Mouse (Mus musculus) embryonic facial prominence, embryonic 14.5 days (tissue): ENCODE results near the gene Tmco4. TPM values are rescaled to one million over a fixed set of nuclear protein-coding genes. Genes with fewer than 3 reads are reported as not detected.
A peak's percentile ranks its signal among the peaks of the same experiment; 100 is the strongest.

Experiments used
- ATAC-seq: fragments of 200-750 bp; cut with Nextera tagmentation; 2 replicates; pipeline ENCODE4 v1.8.0; 2017; ENCODE audit warnings: low read depth, moderate number of reproducible peaks, moderate TSS enrichment
- DNase-seq: peaks from one replicate; pipeline ENCODE4 v3.0.0-alpha.2; 2015; ENCODE audit warnings: low spot score
- H3K27ac ChIP-seq: fragments of 300-500 bp; sonication (generic); replicated peaks from 2 replicates; pipeline ENCODE4 v1.5.1; 2014; ENCODE audit warnings: low read depth, mild to moderate bottlenecking, low read length, moderate library complexity
- H3K27me3 ChIP-seq: fragments of 300-500 bp; sonication (generic); replicated peaks from 2 replicates; pipeline ENCODE4 v1.6.1; 2014; ENCODE audit warnings: low read length; ENCODE audit not compliant: control insufficient read depth, insufficient read depth
- H3K36me3 ChIP-seq: fragments of 300-500 bp; sonication (generic); 2 replicates; pipeline ENCODE4 v1.6.1; 2014; ENCODE audit warnings: low read length, mixed read lengths; ENCODE audit not compliant: control insufficient read depth, insufficient read depth
- H3K4me1 ChIP-seq: fragments of 300-500 bp; sonication (generic); 2 replicates; pipeline ENCODE4 v1.6.1; 2014; ENCODE audit warnings: antibody characterized with exemption, low read length; ENCODE audit not compliant: control insufficient read depth, insufficient read depth
- H3K4me2 ChIP-seq: fragments of 300-500 bp; sonication (generic); 2 replicates; pipeline ENCODE4 v1.6.1; 2014; ENCODE audit warnings: low read depth, mild to moderate bottlenecking, low read length, moderate library complexity, mixed read lengths
- H3K4me3 ChIP-seq: fragments of 300-500 bp; sonication (generic); 2 replicates; pipeline ENCODE4 v1.5.1; 2014; ENCODE audit warnings: low read depth, mild to moderate bottlenecking, low read length
- H3K9ac ChIP-seq: fragments of 300-500 bp; sonication (generic); 2 replicates; pipeline ENCODE4 v1.6.1; 2014; ENCODE audit warnings: low read depth, mild to moderate bottlenecking, low read length, moderate library complexity, mixed read lengths
- H3K9me3 ChIP-seq: fragments of 300-500 bp; sonication (generic); 2 replicates; pipeline ENCODE4 v1.6.1; 2016; ENCODE audit warnings: low read length; ENCODE audit not compliant: control insufficient read depth
- WGBS: fragments of 180-500 bp; shearing (Covaris S2); extraction: QIAGEN DNeasy Blood & Tissue Kit; methylation state at CpG from one replicate; pipeline ENCODE4 v1.1.7; 2014; 5-methylcytosine and 5-hydroxymethylcytosine counted together
- polyA plus RNA-seq: library from polyadenylated mRNA; unstranded; fragments of >200 nt; fragmentation: Nextera tagmentation; extraction: Ambion mirVana; gene quantifications from 2 replicates; pipeline ENCODE4 v1.2.1, GENCODE M21; 2014

Gene Tmco4
- polyA plus RNA-seq, 1 experiment from 2014 or later = 3.8 TPM

DNA sequence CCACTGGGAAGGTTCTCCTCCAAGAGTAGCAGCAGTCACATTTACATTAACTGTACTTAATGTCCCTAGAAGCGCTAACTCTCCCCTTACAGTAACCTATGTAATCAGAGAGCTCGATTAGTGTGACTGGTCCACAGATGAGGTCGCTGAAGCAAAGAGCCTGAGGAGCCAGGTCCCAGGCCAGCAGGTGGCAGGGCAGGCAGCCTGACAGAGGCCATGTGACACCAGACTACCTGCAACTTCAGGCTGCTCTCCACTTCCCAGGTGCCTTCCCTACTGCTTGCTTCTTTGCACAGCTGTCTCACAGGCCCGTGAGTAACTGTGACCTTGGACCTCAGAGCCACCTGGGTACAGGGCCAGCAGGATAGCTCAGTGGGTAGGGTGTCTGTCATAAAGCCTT, 61.9 kb downstream of the Tmco4 start:
- no peak for DNase-seq
- no peak for ATAC-seq
- peaks cover 6% of the 10 kb centered on the region for H3K4me1 ChIP-seq
- no peaks in the 10 kb centered on the region for H3K27me3 ChIP-seq
- H3K27ac ChIP-seq = no peak overlapping the region
- no peak overlapping the region for H3K4me3 ChIP-seq
- no peaks in the 10 kb centered on the region for H3K36me3 ChIP-seq
- H3K4me2 ChIP-seq = no peak overlapping the region
- 0 out of 2 replicates have a peak, but pooled peaks cover 4% of the 10 kb centered on the region for H3K9me3 ChIP-seq
- 50% methylated on average over 4 of the region's 4 CpGs for WGBS
- H3K9ac ChIP-seq = no peak overlapping the region

DNA sequence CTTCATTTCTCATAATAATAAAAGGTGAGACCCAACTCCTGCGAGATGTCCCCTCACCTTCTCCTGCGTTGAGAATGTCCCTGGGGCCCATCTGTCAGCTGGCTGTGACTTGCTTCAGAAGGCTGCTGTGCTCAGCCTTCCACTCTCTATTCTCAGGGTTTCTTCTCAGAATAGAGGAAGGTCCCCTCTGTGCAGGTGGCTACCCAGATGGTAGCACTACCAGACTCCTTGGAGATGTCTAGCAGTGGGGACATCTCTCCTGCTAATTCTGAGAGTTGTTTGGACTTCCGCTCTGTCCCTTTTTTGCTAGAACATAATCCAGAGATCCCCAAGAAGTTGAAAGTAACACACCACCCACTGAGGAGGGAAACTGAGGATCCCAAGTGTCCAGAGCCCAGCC, 62.3 kb downstream of the Tmco4 start:
- Histone ChIP-seq H3K4me3 (no peak overlapping the region), H3K4me2 (no peak overlapping the region), H3K4me1 (peaks cover 6% of the 10 kb centered on the region), H3K9me3 (0 out of 2 replicates have a peak, but pooled peaks cover 4% of the 10 kb centered on the region), H3K36me3 (no peaks in the 10 kb centered on the region), H3K9ac (no peak overlapping the region), H3K27ac (no peak overlapping the region), H3K27me3 (no peaks in the 10 kb centered on the region)
- no peak for DNase-seq
- ATAC-seq = no peak
- WGBS = 94% methylated on average over 3 of the region's 3 CpGs

DNA sequence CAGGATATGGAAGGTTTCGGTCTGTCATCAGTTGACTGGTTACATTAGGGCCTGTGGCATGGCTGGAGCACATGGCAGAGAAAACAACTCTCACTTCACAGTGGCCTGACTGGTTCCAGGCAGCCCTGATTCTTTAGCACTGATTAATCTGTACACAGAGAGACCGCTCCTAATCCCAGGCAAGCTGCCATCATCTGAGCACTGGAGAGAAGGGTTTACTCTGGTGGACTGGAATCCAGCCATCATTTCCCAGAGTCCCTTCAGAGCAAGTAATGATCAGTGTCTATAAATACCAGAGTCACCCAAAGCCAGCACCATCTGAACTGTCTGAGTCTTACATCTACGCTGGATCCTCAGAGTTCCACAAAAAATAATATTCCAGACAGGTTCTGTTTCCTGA, 63.1 kb downstream of the Tmco4 start:
- peaks cover 6% of the 10 kb centered on the region for H3K4me1 ChIP-seq
- WGBS = 82% methylated on average over 3 of the region's 3 CpGs
- H3K27ac ChIP-seq = no peak overlapping the region
- no peak for ATAC-seq
- 0 out of 2 replicates have a peak, but pooled peaks cover 4% of the 10 kb centered on the region for H3K9me3 ChIP-seq
- H3K9ac ChIP-seq = no peak overlapping the region
- H3K27me3 ChIP-seq = no peaks in the 10 kb centered on the region
- no peak for DNase-seq
- no peaks in the 10 kb centered on the region for H3K36me3 ChIP-seq
- no peak overlapping the region for H3K4me3 ChIP-seq
- no peak overlapping the region for H3K4me2 ChIP-seq

DNA sequence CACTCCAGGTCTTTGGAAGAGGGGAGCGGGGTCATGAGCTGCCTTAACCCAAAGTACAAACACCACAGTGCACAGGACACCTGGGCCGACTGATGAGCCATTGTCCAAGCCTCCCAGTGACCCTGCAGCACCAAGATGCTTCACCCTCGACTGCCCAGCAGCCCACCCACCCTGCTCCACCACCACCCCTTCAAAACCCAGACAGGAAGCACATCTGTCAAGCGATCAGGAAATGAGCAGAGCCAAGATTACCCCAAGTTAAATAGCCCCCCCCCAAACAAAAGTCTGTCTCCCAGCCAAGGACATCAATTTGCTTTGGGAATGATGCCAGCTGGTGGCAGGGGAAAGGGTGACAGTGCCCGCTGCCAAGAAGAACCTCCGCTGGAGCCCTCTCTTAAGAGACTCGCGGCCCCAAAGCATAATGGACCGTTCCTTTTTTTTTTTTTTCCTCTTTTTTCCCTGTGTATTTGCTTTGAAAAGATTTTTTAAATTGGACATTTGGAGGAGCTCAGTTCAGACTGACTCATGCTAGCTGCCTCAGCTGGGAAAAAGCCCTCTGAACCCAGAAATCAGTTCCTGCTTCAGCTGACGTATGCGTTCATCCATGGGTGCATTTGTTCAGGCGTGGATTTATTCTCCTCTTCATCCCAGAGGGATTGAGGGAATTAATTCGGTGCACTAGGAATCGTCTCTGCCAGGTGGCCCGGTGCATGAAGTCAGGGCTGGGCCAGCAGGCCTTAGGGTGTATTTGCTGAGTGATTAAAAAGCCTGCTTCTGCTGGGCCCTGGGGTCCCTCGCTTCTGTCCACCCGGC, 65.3 kb downstream of the Tmco4 start:
- H3K27ac ChIP-seq = no peak overlapping the region
- 0 out of 2 replicates have a peak, but pooled peaks cover 4% of the 10 kb centered on the region for H3K9me3 ChIP-seq
- no peaks in the 10 kb centered on the region for H3K27me3 ChIP-seq
- H3K9ac ChIP-seq = no peak overlapping the region
- DNase-seq (peak; percentile 40), ATAC-seq (no peak)
- WGBS = 50% methylated on average over 17 of the region's 17 CpGs
- H3K36me3 ChIP-seq = no peaks in the 10 kb centered on the region
- peaks cover 6% of the 10 kb centered on the region for H3K4me1 ChIP-seq
- H3K4me3 ChIP-seq = no peak overlapping the region
- no peak overlapping the region for H3K4me2 ChIP-seq

DNA sequence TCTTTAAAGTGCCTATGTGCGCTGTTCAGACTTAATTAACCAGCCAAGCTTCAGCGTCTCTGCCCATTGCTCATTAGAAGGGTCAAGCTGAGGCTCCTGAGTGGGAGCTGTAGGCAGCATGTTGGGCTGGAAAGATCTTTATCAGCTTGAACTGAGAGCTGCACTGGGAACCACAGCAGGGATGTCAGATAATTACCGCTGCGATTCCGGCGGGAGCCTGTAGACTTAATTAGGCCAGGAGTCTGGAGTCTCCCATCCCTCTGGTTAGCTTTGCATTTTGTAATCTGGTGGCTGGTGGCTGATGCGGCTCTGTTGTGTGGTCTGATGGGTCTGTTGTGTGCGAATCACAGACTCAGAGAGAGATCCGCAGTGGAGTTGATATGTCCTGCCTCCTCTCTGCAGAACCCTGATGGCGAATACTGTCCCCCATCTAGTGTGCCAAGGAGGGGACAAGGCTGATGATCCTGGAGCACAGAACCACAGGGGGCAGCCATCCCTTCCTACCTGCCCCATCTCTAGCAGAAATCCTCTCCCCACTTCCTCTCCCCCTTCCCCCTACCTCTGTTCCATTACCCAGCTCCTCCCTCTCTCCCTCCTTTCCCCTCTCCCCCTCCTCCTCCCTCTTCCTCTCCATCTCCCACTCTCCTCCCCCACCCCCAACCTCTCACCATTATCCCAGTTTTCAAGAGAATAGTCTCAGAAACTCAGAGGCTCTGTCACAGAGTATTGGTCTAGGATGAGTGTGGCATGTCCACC, 67.6 kb downstream of the Tmco4 start:
- peak; percentile 69 for DNase-seq
- H3K4me2 ChIP-seq = no peak overlapping the region
- peak; percentile 78; the same call in 1 of the 2 replicates for ATAC-seq

DNA sequence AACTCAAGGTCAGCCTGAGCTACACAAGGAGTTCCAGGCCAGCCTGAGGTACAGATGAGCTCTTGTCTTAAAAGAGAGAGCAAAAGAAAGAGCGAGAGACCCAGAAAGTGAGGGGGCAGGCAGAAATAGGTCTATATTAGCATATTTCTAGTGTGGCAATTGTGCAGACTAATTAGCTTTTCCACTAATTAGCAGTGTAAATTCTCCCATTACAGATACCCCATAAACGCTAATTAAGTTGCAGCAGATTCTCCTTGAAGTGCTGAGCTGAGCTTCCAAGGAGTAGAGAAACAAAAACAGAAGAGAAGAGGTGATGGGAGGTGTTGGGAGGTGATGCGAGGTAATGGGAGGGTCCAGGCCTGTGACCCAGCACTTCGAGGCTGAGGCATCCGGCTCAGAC, 69.9 kb downstream of the Tmco4 start:
- no peak for DNase-seq
- Histone ChIP-seq H3K36me3 (no peaks in the 10 kb centered on the region), H3K4me2 (no peak overlapping the region), H3K27ac (no peak overlapping the region), H3K4me1 (peaks cover 4% of the 10 kb centered on the region), H3K9ac (no peak overlapping the region), H3K9me3 (no peaks in the 10 kb centered on the region), H3K4me3 (no peak overlapping the region), H3K27me3 (no peaks in the 10 kb centered on the region)
- ATAC-seq = no peak
- WGBS = 84% methylated on average over 5 of the region's 5 CpGs

More for the DNA sequence above, 67.6 kb downstream of the Tmco4 start:
- Histone ChIP-seq H3K27ac (no peak overlapping the region), H3K27me3 (no peaks in the 10 kb centered on the region), H3K9me3 (0 out of 2 replicates have a peak, but pooled peaks cover 4% of the 10 kb centered on the region), H3K4me1 (peaks cover 6% of the 10 kb centered on the region), H3K4me3 (no peak overlapping the region), H3K9ac (no peak overlapping the region), H3K36me3 (no peaks in the 10 kb centered on the region)
- WGBS = 2% methylated on average over 10 of the region's 10 CpGs

DNA sequence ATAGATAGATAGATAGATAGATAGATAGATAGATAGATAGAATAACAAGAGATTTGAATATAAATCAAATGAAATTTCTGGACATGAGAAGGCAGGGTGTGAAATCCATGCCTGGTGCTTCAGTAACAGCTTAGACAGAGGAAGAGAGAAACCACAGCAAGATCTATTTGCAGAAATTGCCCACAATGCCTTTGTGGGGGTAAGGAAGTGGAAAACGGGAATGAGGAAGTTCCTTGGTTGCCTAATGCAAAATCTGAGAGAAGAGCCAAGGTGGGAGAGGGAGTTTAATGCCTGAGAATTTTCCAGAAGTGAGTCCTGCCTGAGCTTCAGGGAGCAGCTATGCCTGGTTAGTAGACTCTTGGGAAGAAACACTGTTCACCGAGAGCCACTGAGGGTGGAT, 70.9 kb downstream of the Tmco4 start:
- ATAC-seq (no peak), DNase-seq (no peak)
- no peaks in the 10 kb centered on the region for H3K27me3 ChIP-seq
- no peak overlapping the region for H3K27ac ChIP-seq
- H3K4me3 ChIP-seq = no peak overlapping the region
- WGBS = 90% methylated on average over 2 of the region's 2 CpGs
- H3K9me3 ChIP-seq = no peaks in the 10 kb centered on the region
- no peak overlapping the region for H3K9ac ChIP-seq
- no peak overlapping the region for H3K4me2 ChIP-seq
- no peaks in the 10 kb centered on the region for H3K4me1 ChIP-seq
- no peaks in the 10 kb centered on the region for H3K36me3 ChIP-seq

DNA sequence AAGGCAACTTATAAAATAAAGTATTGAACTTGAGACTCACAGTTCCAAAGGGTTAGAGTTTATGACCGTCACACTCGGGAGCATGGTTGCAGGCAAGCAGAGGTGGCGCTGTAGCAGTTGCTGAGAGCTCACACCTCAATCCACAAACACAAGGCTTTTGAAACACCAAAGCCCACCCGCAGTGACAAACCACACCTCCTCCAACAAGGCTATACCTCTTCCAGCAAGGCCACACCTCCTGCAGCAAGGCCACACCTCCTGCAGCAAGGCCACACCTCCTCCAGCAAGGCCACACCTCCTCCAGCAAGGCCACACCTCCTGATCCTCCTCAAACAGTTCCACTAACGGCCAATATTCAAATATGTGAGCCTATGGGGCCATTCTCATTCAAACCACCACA, 71.9 kb downstream of the Tmco4 start:
- no peak overlapping the region for H3K9ac ChIP-seq
- no peaks in the 10 kb centered on the region for H3K9me3 ChIP-seq
- no peaks in the 10 kb centered on the region for H3K27me3 ChIP-seq
- H3K4me2 ChIP-seq = no peak overlapping the region
- ATAC-seq (no peak), DNase-seq (no peak)
- H3K36me3 ChIP-seq = no peaks in the 10 kb centered on the region
- H3K27ac ChIP-seq = no peak overlapping the region
- 88% methylated on average over 5 of the region's 5 CpGs for WGBS
- no peaks in the 10 kb centered on the region for H3K4me1 ChIP-seq
- no peak overlapping the region for H3K4me3 ChIP-seq
